Mouse (Mus musculus) naive thymus-derived CD4-positive, alpha-beta T cell, adult 5 months (primary cell): ENCODE measurements around the gene Wif1. TPM values are rescaled to one million over a fixed set of nuclear protein-coding genes. Genes with fewer than 3 reads are reported as not detected.

ENCODE experiments used
- polyA plus RNA-seq: library from polyadenylated mRNA; unstranded; fragments of 100-300 nt; shearing (Covaris generic); gene quantifications from one replicate; pipeline ENCODE4 v1.2.1, GENCODE M21; 2017

Gene Wif1
- polyA plus RNA-seq: not detected

GRCm38 (mm10) chr10:121033826-121034568 lies at the start of gene Wif1:
TSS of gene Wif1 (plus strand) at chr10:121033960.

Other genes with a start within 250 kb of the Wif1 start
- 0.15 TPM for gene Msrb3, start 134.9 kb upstream of the Wif1 start, polyA plus RNA-seq
- 48.9 TPM for gene Lemd3, start 54.6 kb upstream of the Wif1 start, polyA plus RNA-seq